Mouse (Mus musculus): ENCODE results near the gene Mab21l3.
A peak's percentile ranks its signal among the peaks of the same experiment; 100 is the strongest.

DNA sequence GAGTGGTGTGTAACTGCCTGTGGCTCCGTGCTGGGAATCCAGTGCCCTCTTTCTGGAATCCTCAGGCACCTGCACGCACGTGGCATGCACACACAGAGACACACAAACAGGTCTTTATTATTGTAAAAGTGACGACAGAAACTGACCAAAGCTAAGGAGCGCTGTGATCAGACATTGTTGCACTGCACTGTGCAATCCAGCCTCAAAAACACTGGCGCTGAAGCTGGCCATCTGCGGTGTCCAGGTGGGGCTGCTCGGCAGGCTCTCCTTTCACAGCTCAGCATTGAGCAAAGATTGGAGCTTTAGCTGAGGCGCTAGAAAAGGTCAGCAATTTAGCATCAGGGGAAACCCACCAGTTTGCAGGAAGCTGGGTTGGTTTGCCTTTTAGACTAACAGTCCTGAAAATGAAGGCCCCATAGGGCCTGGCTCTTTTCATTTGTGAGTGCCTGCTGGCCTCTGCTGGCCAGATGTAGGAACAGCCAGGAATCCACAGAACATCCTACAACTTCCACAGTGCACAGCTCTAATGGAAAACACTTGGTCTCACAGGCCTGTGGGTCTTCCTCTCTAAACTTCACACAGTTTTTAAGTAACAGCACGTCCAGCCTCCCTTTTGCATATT is 36.3 kb downstream of the Mab21l3 start:
- TF ChIP-seq CTCF (IDR thresholded peaks at IDR 0.05; ENCODE audit: borderline replicate concordance, insufficient read depth, low read depth, low read length) (peak; percentile 87), POLR2A (IDR thresholded peaks at IDR 0.05; ENCODE audit: borderline replicate concordance, insufficient read depth, low read length) (no peak)
